Mouse (Mus musculus) midbrain, embryonic 11.5 days (tissue): Measurements from ENCODE around the gene Arpp21. TPM values are rescaled to one million over a fixed set of nuclear protein-coding genes. Genes with fewer than 3 reads are reported as not detected.

ENCODE experiments used
- ATAC-seq: fragments of 200-750 bp; cut with Nextera tagmentation; 2 replicates; pipeline ENCODE4 v1.8.0; 2017; ENCODE audit warnings: moderate TSS enrichment, moderate library complexity; ENCODE audit not compliant: low FRiP score
- DNase-seq: peaks from one replicate; pipeline ENCODE4 v3.0.0; 2015; ENCODE audit warnings: low spot score; ENCODE audit errors: missing footprints
- H3K27ac ChIP-seq: fragments of 300-500 bp; sonication (generic); 2 replicates; pipeline ENCODE4 v1.5.1; 2014; ENCODE audit warnings: low read depth, low read length
- H3K27me3 ChIP-seq: fragments of 300-500 bp; sonication (generic); 2 replicates; pipeline ENCODE4 v1.6.1; 2014; ENCODE audit warnings: mild to moderate bottlenecking, low read length, moderate library complexity, mixed read lengths; ENCODE audit not compliant: control insufficient read depth, insufficient read depth
- H3K36me3 ChIP-seq: fragments of 300-500 bp; sonication (generic); 2 replicates; pipeline ENCODE4 v1.6.1; 2014; ENCODE audit warnings: mild to moderate bottlenecking, low read length, moderate library complexity, mixed read lengths; ENCODE audit not compliant: control insufficient read depth, insufficient read depth
- H3K4me1 ChIP-seq: fragments of 300-500 bp; sonication (generic); 2 replicates; pipeline ENCODE4 v1.6.1; 2014; ENCODE audit warnings: low read length; ENCODE audit not compliant: control insufficient read depth, insufficient read depth
- H3K4me2 ChIP-seq: fragments of 300-500 bp; sonication (generic); 2 replicates; pipeline ENCODE4 v1.6.1; 2014; ENCODE audit warnings: mild to moderate bottlenecking, moderate library complexity
- H3K4me3 ChIP-seq: fragments of 300-500 bp; sonication (generic); 2 replicates; pipeline ENCODE4 v1.5.1; 2014; ENCODE audit warnings: low read depth, low read length
- H3K9ac ChIP-seq: fragments of 300-500 bp; sonication (generic); 2 replicates; pipeline ENCODE4 v1.6.1; 2014; ENCODE audit warnings: low read length
- H3K9me3 ChIP-seq: fragments of 300-500 bp; sonication (generic); 2 replicates; pipeline ENCODE4 v1.6.1; 2016; ENCODE audit warnings: low read length; ENCODE audit not compliant: control insufficient read depth
- WGBS: fragments of 180-500 bp; shearing (Covaris S2); extraction: QIAGEN DNeasy Blood & Tissue Kit; methylation state at CpG from one replicate; pipeline ENCODE4 v1.1.7; 2014; 5-methylcytosine and 5-hydroxymethylcytosine counted together
- polyA plus RNA-seq: library from polyadenylated mRNA; unstranded; fragments of >200 nt; fragmentation: Nextera tagmentation; extraction: Ambion mirVana; gene quantifications from 2 replicates; pipeline ENCODE4 v1.2.1, GENCODE M21; 2014

Gene Arpp21
- polyA plus RNA-seq, 1 experiment from 2014 or later: 2.4 TPM

- H3K27ac ChIP-seq: no peak overlapping the region
- no peak overlapping the region for H3K4me2 ChIP-seq
- H3K36me3 ChIP-seq: no peaks in the 10 kb centered on the region
- DNase-seq (no peak), ATAC-seq (no peak)
- no peaks in the 10 kb centered on the region for H3K9me3 ChIP-seq
- H3K4me3 ChIP-seq: no peak overlapping the region
- H3K27me3 ChIP-seq: no peaks in the 10 kb centered on the region
- no peak overlapping the region for H3K9ac ChIP-seq
- H3K4me1 ChIP-seq: peaks cover 3% of the 10 kb centered on the region; the same call in 1 of the 2 replicates
- 92% methylated on average over 10 of the region's 10 CpGs for WGBS
These were observed 46.3 kb downstream of the Arpp21 start for GRCm38 (mm10) chr9:112189394-112189793.

- no peak overlapping the region for H3K27ac ChIP-seq
- DNase-seq: peak; percentile 86
- H3K4me2 ChIP-seq: no peak overlapping the region
- ATAC-seq: no peak
- no peaks in the 10 kb centered on the region for H3K9me3 ChIP-seq
- no peaks in the 10 kb centered on the region for H3K36me3 ChIP-seq
- H3K9ac ChIP-seq: no peak overlapping the region
- H3K27me3 ChIP-seq: no peaks in the 10 kb centered on the region
- WGBS: 53% methylated on average over 12 of the region's 12 CpGs
- H3K4me1 ChIP-seq: peaks cover 3% of the 10 kb centered on the region; the same call in 1 of the 2 replicates
- H3K4me3 ChIP-seq: no peak overlapping the region
These were observed 47.3 kb downstream of the Arpp21 start for GRCm38 (mm10) chr9:112188358-112188893.

DNA sequence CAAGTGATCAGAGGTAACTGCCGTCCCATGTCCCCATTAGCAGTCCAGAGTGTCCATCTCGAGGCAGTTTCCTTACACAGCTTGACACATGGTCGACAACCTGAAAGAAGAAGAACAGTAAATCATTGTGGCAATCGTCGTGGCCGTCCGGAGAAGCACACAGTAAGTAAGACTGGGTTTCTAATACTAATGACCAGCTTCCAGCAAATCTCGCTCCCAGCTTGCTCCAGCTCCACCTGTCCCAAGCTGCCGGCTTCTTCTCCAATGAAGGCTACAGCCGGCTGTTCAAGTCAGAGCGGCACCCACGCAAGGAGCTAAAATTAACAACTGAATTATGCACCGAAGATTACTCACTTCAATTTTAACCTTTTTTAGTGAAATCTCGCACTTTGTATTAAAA is 48.1 kb downstream of the Arpp21 start:
- no peaks in the 10 kb centered on the region for H3K36me3 ChIP-seq
- H3K9ac ChIP-seq: no peak overlapping the region
- ATAC-seq: no peak
- no peak overlapping the region; the same call in 1 of the 2 replicates for H3K4me2 ChIP-seq
- WGBS: 50% methylated on average over 14 of the region's 14 CpGs
- no peak overlapping the region for H3K4me3 ChIP-seq
- no peaks in the 10 kb centered on the region for H3K27me3 ChIP-seq
- DNase-seq: no peak
- no peaks in the 10 kb centered on the region for H3K9me3 ChIP-seq
- H3K4me1 ChIP-seq: peaks cover 3% of the 10 kb centered on the region; the same call in 1 of the 2 replicates
- no peak overlapping the region for H3K27ac ChIP-seq

GRCm38 (mm10) chr9:112186336-112187305 is 49.1 kb downstream of the Arpp21 start:
- Histone ChIP-seq H3K9ac (no peak overlapping the region), H3K4me2 (peak overlapping the region; percentile 7; the same call in 1 of the 2 replicates), H3K27ac (no peak overlapping the region), H3K4me1 (peaks cover 3% of the 10 kb centered on the region; the same call in 1 of the 2 replicates), H3K4me3 (no peak overlapping the region), H3K36me3 (no peaks in the 10 kb centered on the region), H3K9me3 (no peaks in the 10 kb centered on the region), H3K27me3 (no peaks in the 10 kb centered on the region)
- DNase-seq (peak; percentile 92), ATAC-seq (peak; percentile 43; the same call in 1 of the 2 replicates)
- 15% methylated on average over 14 of the region's 14 CpGs for WGBS

- Histone ChIP-seq H3K9me3 (no peaks in the 10 kb centered on the region), H3K4me1 (peaks cover 3% of the 10 kb centered on the region; the same call in 1 of the 2 replicates), H3K27me3 (no peaks in the 10 kb centered on the region), H3K4me3 (no peak overlapping the region), H3K27ac (no peak overlapping the region), H3K36me3 (no peaks in the 10 kb centered on the region), H3K4me2 (no peak overlapping the region), H3K9ac (no peak overlapping the region)
- 62% methylated on average over 10 of the region's 10 CpGs for WGBS
- DNase-seq: no peak
- no peak for ATAC-seq
These were observed 50.0 kb downstream of the Arpp21 start for GRCm38 (mm10) chr9:112185746-112186145.

DNA sequence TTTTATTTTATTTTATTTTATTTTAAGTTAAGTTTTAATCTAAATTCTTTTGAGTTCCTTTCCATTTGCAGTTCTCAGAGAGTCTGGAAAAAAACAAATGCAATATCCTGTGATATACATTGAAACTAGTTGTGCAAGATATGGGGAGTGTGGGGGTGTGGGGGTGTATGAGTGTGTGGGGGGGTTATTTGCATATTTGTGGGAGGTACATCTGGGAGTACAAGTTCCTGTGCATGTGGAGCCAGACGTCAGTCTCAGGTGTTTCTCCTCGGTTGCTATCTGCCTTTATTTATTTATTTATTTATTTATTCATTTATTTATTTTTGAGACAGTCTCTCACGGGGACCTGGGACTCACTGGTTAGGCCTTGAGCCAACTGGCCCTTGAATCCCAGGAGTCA is 53.0 kb downstream of the Arpp21 start:
- 79% methylated on average over 3 of the region's 3 CpGs for WGBS
- DNase-seq (no peak), ATAC-seq (no peak)
- Histone ChIP-seq H3K36me3 (no peaks in the 10 kb centered on the region), H3K27me3 (no peaks in the 10 kb centered on the region), H3K9ac (no peak overlapping the region), H3K27ac (no peak overlapping the region), H3K4me2 (no peak overlapping the region), H3K4me3 (no peak overlapping the region), H3K9me3 (no peaks in the 10 kb centered on the region), H3K4me1 (no peaks in the 10 kb centered on the region; the same call in 1 of the 2 replicates)

- 94% methylated on average over 4 of the region's 4 CpGs for WGBS
- Histone ChIP-seq H3K27me3 (no peaks in the 10 kb centered on the region), H3K4me2 (no peak overlapping the region), H3K4me3 (no peak overlapping the region), H3K36me3 (no peaks in the 10 kb centered on the region), H3K9ac (no peak overlapping the region), H3K27ac (no peak overlapping the region), H3K4me1 (no peaks in the 10 kb centered on the region), H3K9me3 (no peaks in the 10 kb centered on the region)
- ATAC-seq: no peak
- DNase-seq: no peak
These were observed 55.7 kb downstream of the Arpp21 start for GRCm38 (mm10) chr9:112180006-112180405.

- ATAC-seq: no peak
- WGBS: 59% methylated on average over 5 of the region's 5 CpGs
- no peak overlapping the region for H3K27ac ChIP-seq
These were observed 57.3 kb downstream of the Arpp21 start for GRCm38 (mm10) chr9:112178438-112178837.

DNA sequence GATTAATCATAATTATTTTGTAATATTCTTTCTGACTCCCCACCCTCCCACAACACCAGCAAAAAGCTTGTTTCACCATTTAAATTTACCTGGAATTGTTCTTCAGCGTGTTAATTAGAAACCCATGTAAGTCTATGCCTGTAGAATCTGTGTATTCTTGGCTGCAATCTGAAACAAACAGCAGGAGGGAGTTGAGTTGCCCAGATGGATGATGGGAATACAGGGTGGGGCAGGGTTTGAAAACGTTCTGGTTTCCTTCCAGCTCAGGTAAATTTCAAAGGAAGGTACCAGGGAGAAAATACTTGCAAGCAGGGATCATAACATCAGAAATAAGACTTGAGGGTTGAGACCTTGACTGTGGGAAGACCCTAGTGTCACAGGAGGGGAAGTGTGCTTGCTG is 58.2 kb downstream of the Arpp21 start:
- 71% methylated on average over 2 of the region's 2 CpGs for WGBS
- Histone ChIP-seq H3K4me2 (no peak overlapping the region), H3K4me3 (no peak overlapping the region), H3K36me3 (no peaks in the 10 kb centered on the region), H3K27me3 (no peaks in the 10 kb centered on the region), H3K9me3 (no peaks in the 10 kb centered on the region), H3K4me1 (peaks cover 8% of the 10 kb centered on the region), H3K27ac (no peak overlapping the region), H3K9ac (no peak overlapping the region)
- ATAC-seq (no peak), DNase-seq (no peak)

More at GRCm38 (mm10) chr9:112178438-112178837, 57.3 kb downstream of the Arpp21 start:
- Histone ChIP-seq H3K4me1 (peaks cover 8% of the 10 kb centered on the region), H3K4me2 (no peak overlapping the region), H3K27me3 (no peaks in the 10 kb centered on the region), H3K9ac (no peak overlapping the region), H3K4me3 (no peak overlapping the region), H3K9me3 (no peaks in the 10 kb centered on the region), H3K36me3 (no peaks in the 10 kb centered on the region)
- no peak for DNase-seq
